Mouse (Mus musculus): Measurements from ENCODE around the gene Cend1.

DNA sequence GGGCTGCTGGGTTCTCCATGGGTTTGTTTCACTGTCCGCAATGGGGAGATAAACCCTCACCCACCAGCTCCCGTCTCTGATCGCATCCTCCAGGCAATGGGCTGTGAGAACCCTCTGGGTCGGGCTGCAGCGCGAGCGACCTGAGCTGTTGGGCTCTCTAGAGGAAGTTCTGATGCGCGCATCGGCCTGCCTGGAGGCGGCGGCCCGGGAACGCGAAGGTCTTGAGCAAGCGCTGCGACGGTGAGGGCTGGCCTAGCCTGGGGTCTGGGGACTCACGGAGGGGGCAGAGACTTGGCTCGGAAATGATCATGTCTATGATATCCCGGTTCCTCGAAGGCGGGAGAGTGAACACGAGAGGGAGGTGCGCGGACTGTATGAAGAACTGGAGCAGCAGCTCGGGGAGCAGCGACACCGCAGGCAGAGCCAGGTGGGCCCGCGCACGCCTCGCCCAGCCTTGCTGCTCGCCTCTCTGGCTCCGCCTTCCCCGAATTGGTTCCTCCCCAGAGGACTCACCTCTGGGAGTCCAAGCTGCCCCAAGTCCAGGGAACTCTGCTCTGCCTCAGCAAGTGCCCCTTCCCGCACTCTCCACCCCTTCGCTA is 35.4 kb upstream of the Cend1 start:
- TF ChIP-seq GATA1 (IDR thresholded peaks at IDR 0.05; ENCODE audit: low read length): no peak
- no peak for TF ChIP-seq TAL1 (IDR thresholded peaks at IDR 0.05; ENCODE audit: low read length)
